Mouse (Mus musculus): ENCODE measurements around the gene Pafah2. TPM values are rescaled to one million over a fixed set of nuclear protein-coding genes. Genes with fewer than 3 reads are reported as not detected.

The Pafah2 gene
- total RNA-seq, 1 experiment from 2014 or later = 9.1 TPM

DNA sequence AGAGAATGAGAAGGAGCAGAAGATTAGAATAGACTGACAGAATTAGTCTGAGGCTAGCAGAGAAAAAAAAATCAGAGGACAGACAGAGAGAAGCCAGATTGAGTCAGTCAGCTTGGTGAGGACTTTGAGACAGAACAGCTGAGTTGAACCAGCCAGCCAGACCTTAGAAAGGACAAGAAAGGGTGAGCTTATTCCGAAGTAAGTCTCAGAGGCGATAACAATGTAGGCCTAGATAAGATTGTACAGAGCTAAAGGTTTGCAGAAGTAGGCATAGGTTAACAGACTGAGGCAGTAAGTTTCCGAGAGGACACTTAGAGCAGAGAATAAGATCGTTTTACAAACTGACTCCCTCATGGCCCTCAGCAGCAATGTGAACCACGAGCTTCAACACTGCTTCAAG, 65.1 kb downstream of the Pafah2 start:
- DNase-seq = no peak

DNA sequence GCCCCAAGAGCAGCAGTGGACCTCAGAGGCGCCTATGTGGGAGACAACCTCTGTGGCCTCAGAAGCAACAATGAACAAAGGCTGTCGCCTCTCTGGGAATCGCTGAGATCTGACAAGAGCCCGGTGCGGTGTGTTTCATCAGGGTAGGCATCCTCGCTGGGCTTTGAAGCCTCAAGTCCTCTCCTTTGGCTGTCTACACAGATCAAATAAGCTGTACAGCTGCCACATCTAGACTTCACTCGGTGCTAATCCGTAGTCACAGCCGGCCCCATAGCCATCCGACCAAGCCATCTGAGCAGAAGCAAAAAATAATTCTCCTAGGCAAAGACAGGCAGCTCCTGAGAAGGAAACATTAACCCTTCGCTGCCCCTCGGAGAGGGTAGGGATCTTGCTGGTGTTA, 69.7 kb downstream of the Pafah2 start:
- DNase-seq = no peak

DNA sequence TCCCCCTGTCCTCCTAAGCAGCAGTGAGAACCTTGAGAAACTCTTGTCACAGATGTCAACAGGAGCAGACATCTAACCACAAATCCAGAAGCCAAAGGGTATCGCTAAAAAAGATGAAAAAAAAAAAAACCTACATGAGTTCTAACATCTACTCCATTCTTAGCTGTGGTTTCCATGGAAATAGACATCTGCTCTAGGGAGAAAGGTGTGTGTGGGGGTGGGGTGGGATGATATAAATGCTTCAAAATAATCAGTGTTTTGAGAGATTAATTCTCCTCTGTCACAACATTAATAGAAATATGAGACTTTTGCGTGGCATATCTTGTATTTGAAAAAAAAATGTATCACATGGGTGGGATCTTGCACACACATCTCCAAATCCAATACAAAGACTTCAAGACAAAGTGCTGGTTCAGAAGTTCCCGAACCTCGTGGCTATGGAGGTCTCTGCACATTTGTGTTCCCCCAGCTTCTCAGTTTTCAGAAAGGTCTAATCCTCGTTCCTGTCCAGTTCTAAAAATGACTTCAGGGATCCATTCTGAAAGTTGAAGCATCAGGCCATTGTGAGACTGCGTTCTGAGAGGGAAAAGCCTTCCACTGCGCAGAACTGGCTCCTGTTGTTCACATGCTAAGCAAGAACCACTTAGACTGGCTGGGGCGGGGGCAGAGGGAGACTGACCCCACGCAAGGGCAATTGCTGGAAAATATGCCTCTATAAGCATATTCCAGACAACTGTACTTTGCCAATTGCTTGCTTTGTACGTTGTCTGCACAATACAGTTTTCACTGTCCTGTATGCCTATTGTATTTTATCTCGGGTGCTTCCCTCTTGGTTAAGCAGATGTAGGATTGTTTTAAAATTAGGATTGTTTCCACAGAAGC, 70.5 kb downstream of the Pafah2 start:
- DNase-seq = no peak

DNA sequence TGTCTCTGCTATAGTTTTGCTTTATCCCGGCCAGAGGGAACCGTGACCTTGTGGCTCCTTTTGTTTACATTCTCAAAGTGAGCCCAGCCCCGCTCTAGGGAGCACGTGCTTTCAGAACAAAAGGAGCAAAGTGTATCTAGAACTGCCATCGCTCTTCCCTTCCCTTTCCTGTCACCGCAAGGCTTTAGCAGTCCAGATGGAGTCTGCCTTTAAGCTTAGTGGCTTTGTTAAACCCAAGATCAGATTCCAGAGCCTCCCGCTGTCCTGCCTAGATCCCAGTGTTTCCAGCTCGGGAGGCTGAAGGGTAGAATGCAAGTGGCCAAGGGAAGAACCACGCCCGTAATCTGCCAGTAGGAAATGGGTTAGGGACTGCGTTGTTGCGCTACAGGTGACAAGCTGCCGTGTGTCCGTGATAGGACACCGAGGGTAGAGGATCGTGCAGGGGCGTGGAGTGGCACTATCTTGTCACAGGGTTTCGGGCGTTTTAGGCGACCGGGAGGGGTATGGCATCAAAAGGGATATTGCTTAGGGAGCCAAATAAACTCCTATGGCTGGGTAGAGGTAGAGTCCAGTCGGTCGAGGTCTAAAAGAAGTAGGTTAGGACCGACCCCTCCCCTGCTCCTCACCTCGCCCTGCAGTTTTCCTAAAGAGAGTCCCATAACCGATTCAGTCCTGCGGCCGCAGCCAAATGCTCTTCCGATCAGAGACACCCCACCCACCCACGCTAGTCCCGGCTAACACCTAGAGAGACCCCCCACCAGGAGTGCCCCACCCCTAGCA, 71.5 kb downstream of the Pafah2 start:
- no peak for DNase-seq

DNA sequence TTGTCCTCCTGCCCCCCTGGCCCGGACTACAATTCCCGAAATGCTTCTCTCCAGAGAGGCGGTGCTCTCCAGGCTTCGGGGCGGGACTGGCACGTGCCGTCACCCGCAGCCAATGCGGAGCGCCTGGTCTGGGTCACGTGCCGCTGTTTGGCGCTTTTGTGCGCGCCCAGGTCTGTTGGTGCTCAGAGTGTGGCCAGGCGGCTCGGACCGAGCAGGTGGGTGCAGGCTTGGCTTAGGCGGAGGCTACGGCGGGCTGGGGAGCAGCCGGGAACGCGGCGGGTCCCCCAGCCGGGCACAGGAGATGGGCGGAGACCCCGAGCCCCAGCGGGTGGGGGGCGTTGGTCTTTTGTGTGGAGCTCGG, 72.1 kb downstream of the Pafah2 start, which contains the start of gene Stmn1:
Gene Stmn1, plus strand, starts transcription at position 106 of the 361 bp plus-strand sequence.
- peak; percentile 95 for DNase-seq

DNA sequence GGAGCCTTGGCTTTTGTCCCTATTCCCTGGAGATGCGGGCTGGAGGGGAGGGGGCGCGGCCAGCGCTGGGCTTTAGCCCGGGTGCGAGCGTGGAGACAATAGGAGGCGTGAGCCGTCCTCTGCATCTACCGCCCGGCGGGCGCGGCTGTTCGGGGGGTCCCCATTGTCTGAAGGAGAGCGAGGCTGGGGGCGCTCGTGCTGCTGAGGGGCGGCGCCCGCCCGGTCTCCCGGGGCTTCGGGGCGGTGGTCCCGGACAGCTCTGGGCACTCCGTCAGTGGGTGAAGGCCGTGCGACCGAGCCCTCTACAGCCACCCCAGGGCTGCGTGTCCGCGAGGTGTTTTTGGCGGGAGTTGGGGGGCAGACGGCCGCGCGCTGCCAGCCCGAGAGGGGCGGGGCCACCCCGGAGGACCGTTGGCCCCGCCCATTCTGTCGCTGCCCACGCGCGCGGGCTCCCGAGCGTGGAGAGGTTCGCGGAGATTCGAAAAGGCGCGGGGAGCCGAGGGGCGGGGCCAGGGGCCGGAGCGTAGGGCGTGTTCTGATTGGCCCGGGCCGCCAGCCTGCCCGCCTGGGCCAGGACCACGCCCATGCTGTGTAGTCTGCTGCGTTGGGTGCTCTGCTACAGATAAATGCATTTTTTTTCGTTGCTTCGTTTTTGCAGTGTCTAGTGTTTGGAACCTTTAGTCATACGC, 72.6 kb downstream of the Pafah2 start:
- DNase-seq = peak; percentile 98

DNA sequence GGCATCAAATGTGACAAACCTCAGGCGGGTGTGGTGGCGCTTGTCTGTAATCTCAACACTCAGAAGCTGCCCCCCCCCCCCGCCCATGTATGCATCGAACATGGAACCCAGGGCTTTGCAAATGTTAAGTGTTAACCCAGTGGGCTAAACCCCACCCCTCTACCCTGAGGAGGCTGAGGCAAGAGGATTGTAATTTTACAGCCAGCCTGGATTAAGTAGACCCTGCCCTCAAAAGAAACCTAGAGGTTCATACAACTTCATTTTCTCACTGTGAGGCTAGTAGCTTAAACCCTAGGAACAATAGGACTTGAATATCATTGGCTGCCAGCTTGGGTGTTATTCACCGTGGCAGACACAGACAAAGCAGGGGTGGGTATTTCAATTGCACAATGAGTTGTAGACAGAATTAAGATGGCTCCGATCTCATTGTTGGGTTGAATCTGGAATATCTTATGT, 73.2 kb downstream of the Pafah2 start:
- no peak for DNase-seq

DNA sequence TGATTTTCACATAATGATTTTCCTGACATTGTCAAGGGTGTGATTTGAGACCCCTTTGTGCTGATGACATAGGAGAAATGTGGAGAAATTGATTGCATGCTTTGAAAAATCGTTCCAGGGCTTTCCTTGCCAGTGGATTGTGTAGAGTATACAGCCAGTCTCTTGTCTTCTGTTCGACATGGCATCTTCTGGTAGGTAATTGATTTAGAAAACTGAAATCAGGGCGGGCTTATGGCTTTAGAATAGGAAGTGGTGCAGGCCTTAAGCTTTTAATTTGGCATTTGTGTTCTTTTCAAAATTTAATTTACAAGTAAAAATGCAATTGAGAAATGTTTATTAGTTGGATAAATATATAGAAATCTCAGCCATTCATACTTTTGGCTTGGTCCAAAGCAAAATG, 73.9 kb downstream of the Pafah2 start:
- DNase-seq = no peak

DNA sequence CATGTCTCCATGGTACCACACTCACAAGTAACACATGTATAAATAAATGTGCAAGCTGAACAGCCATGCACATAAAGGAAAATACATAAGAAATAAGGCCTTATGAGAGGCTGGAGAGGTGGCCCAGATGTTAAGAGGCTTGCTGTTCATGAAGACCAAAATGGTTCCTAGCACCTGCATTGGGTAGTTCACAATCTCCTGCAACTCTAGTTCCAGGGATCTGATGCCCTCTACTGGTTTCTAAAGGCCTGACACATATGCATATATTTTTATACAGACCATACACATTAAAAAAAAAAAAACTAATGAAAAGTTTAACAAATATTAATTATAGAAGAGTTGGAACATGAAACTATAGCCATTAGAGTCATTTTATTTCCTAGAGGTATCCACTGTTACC, 75.3 kb downstream of the Pafah2 start:
- no peak for DNase-seq

DNA sequence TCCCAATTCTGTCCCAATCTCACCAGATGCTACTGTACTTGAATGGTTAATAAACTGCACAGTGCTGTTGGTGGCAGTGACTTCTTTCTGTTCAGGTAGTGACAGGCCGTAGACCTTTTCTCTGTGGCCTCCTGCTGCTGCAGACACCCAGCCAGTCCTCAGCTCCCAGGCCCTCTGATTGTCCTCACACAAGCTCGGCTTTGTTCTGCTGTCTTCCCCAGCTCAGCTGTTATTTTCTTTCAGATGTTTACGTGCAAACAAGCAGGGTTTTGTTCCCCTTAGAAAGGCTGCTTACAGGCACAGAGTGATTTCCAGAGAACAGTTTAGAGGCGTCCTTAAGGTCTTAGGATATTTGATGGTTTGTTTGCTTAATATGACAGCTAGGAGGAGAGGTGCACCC, 77.6 kb downstream of the Pafah2 start:
- no peak for DNase-seq

DNA sequence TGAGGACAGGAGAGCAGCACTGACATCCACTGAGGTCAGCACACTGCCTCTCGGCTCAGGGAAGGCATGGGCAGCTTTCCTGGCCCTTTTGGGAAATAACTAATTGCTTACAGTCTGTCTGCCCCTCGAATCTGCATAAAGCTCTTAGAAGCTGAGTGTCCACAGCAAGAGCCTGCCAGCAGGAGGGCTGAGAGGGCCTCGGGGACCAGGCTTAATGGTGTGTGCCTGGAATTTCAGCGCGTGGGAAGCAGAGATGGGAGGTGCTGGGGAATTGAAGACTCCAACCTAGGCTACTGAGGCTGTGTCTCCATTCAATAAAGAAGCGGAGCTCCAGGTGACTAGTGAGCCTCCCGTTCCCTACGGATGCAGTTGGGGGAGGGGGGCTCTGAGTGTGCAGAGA, 78.1 kb downstream of the Pafah2 start:
- DNase-seq = no peak

DNA sequence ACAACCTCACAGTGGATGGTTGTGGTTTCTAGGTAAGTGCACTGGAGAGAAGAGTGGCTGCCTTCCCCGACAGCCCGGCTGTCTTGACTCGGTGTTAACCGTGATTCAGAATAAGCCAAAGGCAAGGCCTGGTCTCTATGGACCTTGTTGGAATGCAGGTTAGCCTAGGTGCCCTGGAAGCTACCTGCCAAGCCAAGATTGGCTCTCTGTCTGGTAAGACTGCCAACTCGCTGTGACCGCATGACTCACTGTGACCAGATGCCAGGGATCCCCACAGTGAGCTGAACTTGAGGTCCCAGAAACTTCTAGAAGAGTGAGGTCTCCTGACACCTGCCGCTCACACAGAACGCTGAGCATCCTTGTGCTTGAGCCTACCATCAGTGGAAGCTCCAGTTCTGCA, 80.8 kb downstream of the Pafah2 start:
- DNase-seq = no peak

Small RNA genes lying within 50 kb of the gene (microRNA-seq; reads per million reads assigned to microRNA genes)
- gene Gm23634 = 4.3 to 6.9 reads per million in 2 experiments

Other genes starting within 250 kb of the Pafah2 start
- gene Cep85, start 209.2 kb upstream of the Pafah2 start, total RNA-seq (2021) = 15.7 and 19.2 TPM in 2 replicates
- gene Gm7534, start 193.3 kb upstream of the Pafah2 start, total RNA-seq (2021) = not detected in 2 replicates
- gene Catsper4, start 168.9 kb upstream of the Pafah2 start, total RNA-seq (2021) = not detected in 2 replicates
- 0.49 TPM in 1 of 2 replicates, not detected in the other for gene Cnksr1, start 157.9 kb upstream of the Pafah2 start, total RNA-seq (2021)
- not detected in 2 replicates for gene E130218I03Rik, start 152.7 kb upstream of the Pafah2 start, total RNA-seq (2021)
- 8.8 and 10.3 TPM in 2 replicates for gene Zfp593, start 150.7 kb upstream of the Pafah2 start, total RNA-seq (2021)
- gene Gm30191, start 149.4 kb upstream of the Pafah2 start, total RNA-seq (2021) = not detected in 2 replicates
- gene Grrp1, start 142.2 kb upstream of the Pafah2 start, total RNA-seq (2021) = 6.2 and 8.3 TPM in 2 replicates
- 19.7 and 20.2 TPM in 2 replicates for gene Pdik1l, start 108.4 kb upstream of the Pafah2 start, total RNA-seq (2021)
- not detected in 2 replicates for gene Trim63, start 81.2 kb upstream of the Pafah2 start, total RNA-seq (2021)
- gene Slc30a2, start 53.1 kb upstream of the Pafah2 start, total RNA-seq (2021) = 21.1 and 21.5 TPM in 2 replicates
- 1.7 and 2.1 TPM in 2 replicates for gene Extl1, start 12.5 kb upstream of the Pafah2 start, total RNA-seq (2021)
- gene Stmn1, start 72.0 kb downstream of the Pafah2 start, total RNA-seq (2021) = 75.6 and 87.4 TPM in 2 replicates
- gene Paqr7, start 100.4 kb downstream of the Pafah2 start, total RNA-seq (2021) = 39.9 and 63.1 TPM in 2 replicates
- gene Aunip, start 114.7 kb downstream of the Pafah2 start, total RNA-seq (2021) = 3.4 and 4.4 TPM in 2 replicates
- gene Mtfr1l, start 139.1 kb downstream of the Pafah2 start, total RNA-seq (2021) = 118 and 130 TPM in 2 replicates
- gene Selenon, start 155.8 kb downstream of the Pafah2 start, total RNA-seq (2021) = 30.5 and 35.2 TPM in 2 replicates